Mouse (Mus musculus) brown adipose tissue, adult 24 weeks (tissue): ENCODE results near the gene Cby3. TPM values are rescaled to one million over a fixed set of nuclear protein-coding genes. Genes with fewer than 3 reads are reported as not detected.
A peak's percentile ranks its signal among the peaks of the same experiment; 100 is the strongest.
"Not testable (repeated sequence)": the region's sequence is repeated elsewhere in the genome, so short reads cannot be mapped to it uniquely, and the experiment has no call there.

ENCODE experiments used
- H3K27ac ChIP-seq: fragments of 200-500 bp; replicated peaks from 2 replicates; pipeline ENCODE4 v1.5.1; 2012; ENCODE audit warnings: low read depth, mild to moderate bottlenecking, low read length
- H3K4me1 ChIP-seq: fragments of 200-500 bp; 2 replicates; pipeline ENCODE4 v1.6.1; 2012; ENCODE audit warnings: low read length, mixed read lengths; ENCODE audit not compliant: control insufficient read depth, insufficient read depth, insufficient read length
- H3K4me3 ChIP-seq: fragments of 200-500 bp; 2 replicates; pipeline ENCODE4 v1.5.1; 2012; ENCODE audit warnings: low read depth, mild to moderate bottlenecking, low read length, moderate library complexity; ENCODE audit not compliant: insufficient read depth
- polyA plus RNA-seq: library from polyadenylated mRNA; stranded (reverse); fragments of >200 nt; gene quantifications from 2 replicates; pipeline ENCODE4 v1.2.4, GENCODE M21; 2012; ENCODE audit not compliant: missing spikeins, insufficient read depth, insufficient read length

Gene Cby3
- polyA plus RNA-seq, 1 experiment: not detected

GRCm38 (mm10) chr11:50346256-50347032, 7.8 kb upstream of the Cby3 start:
- H3K27ac ChIP-seq: no peak overlapping the region

GRCm38 (mm10) chr11:50352177-50352576, 2.1 kb upstream of the Cby3 start:
- Histone ChIP-seq H3K4me1 (no peaks in the 10 kb centered on the region), H3K4me3 (no peak overlapping the region), H3K27ac (no peak overlapping the region)

More at GRCm38 (mm10) chr11:50346256-50347032, 7.8 kb upstream of the Cby3 start:
- Histone ChIP-seq H3K4me3 (no peak overlapping the region), H3K4me1 (no peaks in the 10 kb centered on the region)

- Histone ChIP-seq H3K4me3 (no peak overlapping the region), H3K4me1 (peaks cover 2% of the 10 kb centered on the region; the same call in 1 of the 2 replicates), H3K27ac (no peak overlapping the region)
These were observed 589 bp downstream of the Cby3 start for GRCm38 (mm10) chr11:50354851-50355250.

GRCm38 (mm10) chr11:50355395-50355794, 1.1 kb downstream of the Cby3 start:
- Histone ChIP-seq H3K4me1 (peaks cover 2% of the 10 kb centered on the region; the same call in 1 of the 2 replicates), H3K27ac (no peak overlapping the region), H3K4me3 (no peak overlapping the region)

GRCm38 (mm10) chr11:50358950-50359861, 4.9 kb downstream of the Cby3 start:
- Histone ChIP-seq H3K27ac (no peak overlapping the region), H3K4me3 (peak overlapping the region; percentile 80), H3K4me1 (peaks cover 2% of the 10 kb centered on the region; the same call in 1 of the 2 replicates)

GRCm38 (mm10) chr11:50361282-50361681, 7.0 kb downstream of the Cby3 start:
- H3K4me3 ChIP-seq, H3K4me1 ChIP-seq, H3K27ac ChIP-seq: not testable (repeated sequence)

GRCm38 (mm10) chr11:50364548-50364947, 10.3 kb downstream of the Cby3 start:
- Histone ChIP-seq H3K4me1 (no peaks in the 10 kb centered on the region), H3K27ac (no peak overlapping the region), H3K4me3 (no peak overlapping the region)

- Histone ChIP-seq H3K27ac (no peak overlapping the region), H3K4me3 (no peak overlapping the region), H3K4me1 (no peaks in the 10 kb centered on the region)
These were observed 11.1 kb downstream of the Cby3 start for GRCm38 (mm10) chr11:50365322-50365721.

- Histone ChIP-seq H3K4me3 (no peak overlapping the region), H3K4me1 (peaks cover 3% of the 10 kb centered on the region; the same call in 1 of the 2 replicates), H3K27ac (no peak overlapping the region)
These were observed 13.3 kb downstream of the Cby3 start for GRCm38 (mm10) chr11:50367531-50367930.

GRCm38 (mm10) chr11:50369360-50369911, 15.2 kb downstream of the Cby3 start:
- no peak overlapping the region for H3K4me3 ChIP-seq
- H3K27ac ChIP-seq: no peak overlapping the region
- peaks cover 3% of the 10 kb centered on the region; the same call in 1 of the 2 replicates for H3K4me1 ChIP-seq

GRCm38 (mm10) chr11:50370969-50371368, 16.7 kb downstream of the Cby3 start:
- H3K4me1 ChIP-seq: peaks cover 3% of the 10 kb centered on the region; the same call in 1 of the 2 replicates
- H3K27ac ChIP-seq: no peak overlapping the region
- H3K4me3 ChIP-seq: peak overlapping the region; percentile 83

GRCm38 (mm10) chr11:50371399-50371841, 17.2 kb downstream of the Cby3 start:
- H3K4me3 ChIP-seq: peak overlapping the region; percentile 83
- peaks cover 3% of the 10 kb centered on the region; the same call in 1 of the 2 replicates for H3K4me1 ChIP-seq
- no peak overlapping the region for H3K27ac ChIP-seq

GRCm38 (mm10) chr11:50371911-50372310, 17.6 kb downstream of the Cby3 start:
- Histone ChIP-seq H3K4me3 (no peak overlapping the region), H3K27ac (no peak overlapping the region), H3K4me1 (peaks cover 3% of the 10 kb centered on the region; the same call in 1 of the 2 replicates)

- no peak overlapping the region for H3K4me3 ChIP-seq
- H3K27ac ChIP-seq: no peak overlapping the region
- H3K4me1 ChIP-seq: peaks cover 3% of the 10 kb centered on the region; the same call in 1 of the 2 replicates
These were observed 18.8 kb downstream of the Cby3 start for GRCm38 (mm10) chr11:50373086-50373485.

GRCm38 (mm10) chr11:50373621-50374020, 19.4 kb downstream of the Cby3 start:
- no peak overlapping the region for H3K4me3 ChIP-seq
- peaks cover 3% of the 10 kb centered on the region; the same call in 1 of the 2 replicates for H3K4me1 ChIP-seq
- H3K27ac ChIP-seq: no peak overlapping the region
